Mouse (Mus musculus) frontal cortex, adult (tissue): ENCODE measurements at regions not wholly inside any gene's neighbourhood (a gene's known extent, or its start where the extent isn't known, plus 50 kb on each side); places are given as distances from the start of the nearest gene placed in this dataset.
"Not testable (repeated sequence)": the region's sequence is repeated elsewhere in the genome, so short reads cannot be mapped to it uniquely, and the experiment has no call there.

Experiments used
- ATAC-seq: cut with Nextera tagmentation; 2 replicates; pipeline ENCODE4 v1.9.2; 2017; ENCODE audit warnings: mild to moderate bottlenecking, moderate library complexity, mixed read lengths; ENCODE audit not compliant: low TSS enrichment

DNA sequence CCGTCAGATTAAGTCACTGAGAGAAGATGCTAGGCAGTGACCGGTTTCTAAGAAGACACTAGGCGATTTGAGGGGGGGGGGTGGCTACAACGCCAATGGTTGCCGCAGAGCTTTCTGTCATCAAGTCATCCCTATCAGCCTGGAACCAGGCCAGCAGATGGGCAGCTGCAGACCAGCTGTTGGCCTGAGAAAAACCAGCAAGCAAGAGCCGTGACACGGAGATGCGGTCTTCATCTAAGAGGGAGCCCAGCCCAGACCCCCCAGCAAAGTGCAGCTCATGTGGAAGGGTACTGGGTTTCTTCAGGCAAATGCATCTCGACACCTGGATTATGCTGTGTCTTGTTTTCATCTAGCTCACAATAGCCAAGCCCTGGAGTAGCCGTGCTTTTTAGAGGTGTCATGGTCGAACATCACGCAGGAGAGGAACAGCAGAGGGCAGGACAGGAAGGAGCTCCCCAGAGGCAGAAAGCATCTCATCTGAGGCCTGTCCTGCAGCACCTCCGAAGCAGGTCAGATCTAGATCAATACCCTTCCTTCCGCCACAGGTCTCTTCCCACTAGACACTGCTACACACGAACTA lies 76.3 kb downstream of the Cpn2 start:
- ATAC-seq = no peak

- ATAC-seq = peak; percentile 33; the same call in 1 of the 2 replicates
Observed at GRCm38 (mm10) chr16:30193294-30194261, 73.7 kb downstream of the Cpn2 start.

DNA sequence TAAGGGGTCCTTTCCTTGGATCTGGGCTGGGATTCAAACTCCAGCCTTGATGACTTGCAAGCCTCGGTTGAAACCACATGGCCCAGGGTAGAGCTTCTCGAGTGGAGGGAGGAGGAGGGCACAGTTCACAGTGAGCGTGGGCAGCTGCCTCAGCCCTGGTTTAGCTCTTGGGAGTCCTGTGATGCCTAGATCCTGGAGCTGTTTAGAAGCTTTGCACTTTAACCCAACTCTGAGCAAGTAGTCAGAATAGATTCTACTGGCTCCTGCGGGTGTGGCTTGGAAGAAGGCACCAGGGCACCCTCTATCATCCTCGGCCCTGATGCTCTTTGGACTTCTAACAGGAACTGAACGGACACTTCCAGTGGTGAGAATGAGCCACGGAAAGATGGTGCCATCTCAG lies 72.5 kb downstream of the Cpn2 start:
- no peak for ATAC-seq

GRCm38 (mm10) chr16:30195859-30196258 lies 71.4 kb downstream of the Cpn2 start:
- ATAC-seq = not testable (repeated sequence)

- ATAC-seq = no peak
Observed at GRCm38 (mm10) chr16:30197351-30197750, 69.9 kb downstream of the Cpn2 start.

GRCm38 (mm10) chr16:30199836-30200235 lies 67.5 kb downstream of the Cpn2 start:
- ATAC-seq = no peak

DNA sequence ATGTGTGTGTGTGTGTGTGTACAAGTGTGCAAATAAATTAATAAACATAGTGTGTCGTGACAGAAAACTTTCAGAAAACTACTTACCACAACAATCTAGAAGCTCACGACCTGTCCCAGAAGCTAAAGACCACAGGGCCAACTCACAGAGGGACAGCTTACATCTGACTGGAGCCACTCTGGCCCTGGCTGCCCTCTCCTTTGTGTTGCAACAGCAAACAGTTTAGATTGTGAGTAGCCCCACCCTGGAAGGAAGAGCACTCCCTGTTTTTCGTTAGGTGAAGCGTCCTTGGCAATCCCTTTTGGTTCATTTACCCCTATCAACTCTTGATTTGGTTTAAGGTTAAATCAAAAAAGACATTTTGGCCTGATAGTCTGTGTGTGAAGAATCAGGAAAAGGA lies 63.2 kb downstream of the Cpn2 start:
- no peak for ATAC-seq

- no peak for ATAC-seq
Observed at GRCm38 (mm10) chr16:30205314-30205815, 61.9 kb downstream of the Cpn2 start.

DNA sequence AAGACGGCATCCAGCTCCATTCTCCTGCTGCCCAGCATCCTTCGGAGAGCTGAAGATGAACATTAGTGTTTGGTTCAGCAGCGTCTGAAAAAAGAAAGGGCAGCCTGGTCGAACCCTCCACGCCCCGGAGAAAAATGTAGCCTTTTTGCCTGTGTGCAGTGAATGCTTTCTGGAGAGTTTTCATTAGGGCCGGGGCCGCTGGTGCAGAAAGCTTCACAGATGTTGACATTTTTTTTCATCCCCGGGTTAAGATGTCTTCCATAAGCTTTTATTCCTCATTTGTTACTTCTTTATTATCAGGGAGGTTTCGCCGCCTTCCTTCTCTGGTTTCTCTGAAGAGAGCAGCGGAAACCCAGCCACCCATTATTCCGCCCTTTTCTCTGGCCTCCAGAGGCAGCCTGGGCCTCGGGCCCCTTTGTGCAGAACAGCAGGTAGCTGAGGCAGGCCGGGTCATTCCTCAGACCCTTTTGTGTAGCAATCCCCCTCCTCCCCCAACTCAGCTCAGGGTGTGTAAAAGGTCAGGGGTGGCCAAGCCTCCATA lies 61.4 kb downstream of the Cpn2 start:
- no peak for ATAC-seq
